28 mouse cellular contexts compared by ENCODE assay signal in the genomic region with DNA sequence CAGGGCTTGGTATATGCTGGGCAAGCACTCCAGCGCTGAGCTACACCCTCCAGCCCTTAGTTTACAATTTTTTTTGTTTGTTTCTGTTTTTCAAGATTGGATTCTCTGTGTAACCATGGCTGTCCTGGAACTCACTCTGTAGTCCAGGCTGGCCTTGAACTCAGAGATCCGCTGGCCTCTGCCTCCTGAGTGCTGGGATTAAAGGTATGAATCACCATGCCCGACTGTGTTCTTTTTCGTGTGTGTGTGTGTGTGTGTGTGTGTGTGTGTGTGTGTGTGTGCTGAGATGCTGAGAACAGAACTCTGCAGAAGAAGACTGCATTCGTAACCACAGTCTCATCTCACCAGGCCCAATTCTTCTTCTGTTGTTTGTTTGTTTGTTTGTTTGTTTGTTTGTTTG.
"Had no signal": no experiment of that assay in that cellular context is flagged by ENCODE, and none has a peak within 500 bp of the region (broad histone marks: within the 10 kb centered on the region; RNA-seq: fewer than 3 reads in every experiment).

No protein-coding gene starts in this region.

- DNase-seq: heart, postnatal 10 days; heart, postnatal 14 days; heart, postnatal 36 days; heart, postnatal 4 days; kidney, adult 11 months; kidney, adult 18-20 months; kidney, adult 2 months; kidney, adult 8-10 months; kidney, adult 9 months; kidney, postnatal 10 days; kidney, postnatal 14 days; kidney, postnatal 25 days; kidney, postnatal 36 days; kidney, postnatal 4 days; layer of hippocampus, adult 9-11 months; layer of hippocampus, postnatal 36 days had no signal

- H3K4me3 ChIP-seq: heart, embryonic 15.5 days; hindbrain, embryonic 10.5 days; hindbrain, embryonic 12.5 days; hindbrain, embryonic 13.5 days; hindbrain, embryonic 15.5 days; intestine, embryonic 15.5 days; kidney, embryonic 15.5 days; layer of hippocampus, adult 2 months; left cerebral cortex, adult 2 months had no signal

- H3K27ac ChIP-seq: heart, embryonic 15.5 days; hindbrain, embryonic 10.5 days; hindbrain, embryonic 12.5 days; hindbrain, embryonic 13.5 days; hindbrain, embryonic 14.5 days; hindbrain, embryonic 15.5 days; hindbrain, postnatal 0 days; intestine, embryonic 15.5 days; kidney, embryonic 15.5 days; kidney, postnatal 0 days; layer of hippocampus, adult 2 months; left cerebral cortex, adult 2 months had no signal
